Mouse (Mus musculus) ES-Bruce4 (cell line): ENCODE results near the gene Dab1. TPM values are rescaled to one million over a fixed set of nuclear protein-coding genes. Genes with fewer than 3 reads are reported as not detected.

Experiments used
- H3K27ac ChIP-seq: 2 replicates; pipeline ENCODE4 v1.5.1; 2012; ENCODE audit warnings: low read length, inconsistent platforms; ENCODE audit not compliant: insufficient read depth
- H3K27me3 ChIP-seq: 2 replicates; pipeline ENCODE4 v1.6.1; 2012; ENCODE audit warnings: mild to moderate bottlenecking, low read length, inconsistent platforms; ENCODE audit not compliant: control insufficient read depth, poor library complexity, insufficient read depth, severe bottlenecking
- H3K36me3 ChIP-seq: 2 replicates; pipeline ENCODE4 v1.6.1; 2012; ENCODE audit warnings: inconsistent platforms, mild to moderate bottlenecking, low read length, moderate library complexity; ENCODE audit not compliant: control insufficient read depth, poor library complexity, insufficient read depth, severe bottlenecking
- H3K4me1 ChIP-seq: one replicate; pipeline ENCODE4 v1.8.1; 2011; ENCODE audit warnings: low read length; ENCODE audit not compliant: control insufficient read depth, insufficient read depth
- H3K4me3 ChIP-seq: 2 replicates; pipeline ENCODE4 v1.5.1; 2011; ENCODE audit warnings: low read depth, mild to moderate bottlenecking, low read length
- H3K9ac ChIP-seq: 2 replicates; pipeline ENCODE4 v1.6.1; 2012; ENCODE audit warnings: low read depth, mild to moderate bottlenecking, inconsistent platforms; ENCODE audit not compliant: poor library complexity, severe bottlenecking
- H3K9me3 ChIP-seq: replicated peaks from 2 replicates; pipeline ENCODE4 v1.6.1; 2012; ENCODE audit warnings: mild to moderate bottlenecking, low read length, inconsistent platforms; ENCODE audit not compliant: control insufficient read depth, poor library complexity, insufficient read depth, severe bottlenecking
- CTCF ChIP-seq: IDR thresholded peaks from one replicate; pipeline ENCODE4 v1.8.1; 2011; ENCODE audit warnings: low read depth, low read length
- EP300 ChIP-seq: IDR thresholded peaks from 2 replicates; pipeline ENCODE4 v1.6.1; 2011; ENCODE audit warnings: low read depth, low read length; ENCODE audit not compliant: insufficient read depth
- POLR2A ChIP-seq: IDR thresholded peaks from one replicate; pipeline ENCODE4 v1.8.1; 2011; ENCODE audit warnings: low read length; ENCODE audit not compliant: insufficient read depth
- polyA plus RNA-seq: library from polyadenylated mRNA; stranded (reverse); fragments of >200 nt; gene quantifications from 2 replicates; pipeline ENCODE4 v1.2.4, GENCODE M21; 2011; ENCODE audit warnings: low read depth; ENCODE audit not compliant: missing spikeins, insufficient read depth, insufficient read length

The Dab1 gene
- polyA plus RNA-seq, 1 experiment: 4.8 TPM

DNA sequence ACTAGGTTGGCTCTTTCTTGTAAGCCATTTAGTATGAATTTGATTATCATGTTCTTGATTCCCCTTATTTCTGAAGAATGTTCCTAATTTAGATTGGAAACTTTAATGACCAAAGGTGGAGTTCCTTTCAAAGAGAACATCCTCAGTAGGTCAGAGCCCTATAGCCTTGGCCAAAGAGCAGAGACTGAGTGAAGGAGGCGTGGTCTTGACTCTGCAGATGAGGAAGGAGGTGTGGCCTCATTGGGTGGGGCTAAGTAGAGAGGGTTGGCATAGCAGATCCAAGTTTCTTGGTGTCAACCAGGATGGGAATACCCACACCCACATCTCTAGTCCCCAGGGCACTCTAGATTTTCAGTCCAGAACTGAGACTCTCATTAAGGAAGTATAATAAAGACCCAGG is 846.4 kb downstream of the Dab1 start:
- no peaks in the 10 kb centered on the region for H3K36me3 ChIP-seq
- no peaks in the 10 kb centered on the region for H3K4me1 ChIP-seq
- H3K27ac ChIP-seq: no peak overlapping the region
- TF ChIP-seq CTCF (no peak), POLR2A (no peak), EP300 (no peak)
- H3K9ac ChIP-seq: no peak overlapping the region
- H3K27me3 ChIP-seq: no peaks in the 10 kb centered on the region
- no peak overlapping the region for H3K4me3 ChIP-seq
- no peaks in the 10 kb centered on the region for H3K9me3 ChIP-seq

DNA sequence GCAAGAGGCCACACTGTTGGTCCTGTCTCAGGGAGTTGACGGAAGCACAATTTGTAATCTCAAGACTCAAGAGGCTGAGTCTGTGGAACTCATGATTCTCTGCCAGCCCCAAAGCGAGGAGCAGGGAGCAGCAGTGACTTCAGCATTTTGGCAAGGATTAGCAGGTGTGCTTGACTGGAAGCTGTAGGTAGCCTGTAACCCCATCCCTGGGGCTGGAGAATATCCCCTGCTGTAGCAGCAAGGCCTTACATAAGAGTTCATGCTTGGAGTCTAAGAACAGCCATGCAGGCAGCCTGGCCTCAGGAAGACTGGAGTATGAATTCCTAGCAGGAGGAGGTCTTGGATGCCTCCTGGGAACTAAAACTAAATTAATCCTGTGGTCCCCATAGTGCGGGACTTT is 849.5 kb downstream of the Dab1 start:
- Histone ChIP-seq H3K9ac (no peak overlapping the region), H3K36me3 (no peaks in the 10 kb centered on the region), H3K9me3 (no peaks in the 10 kb centered on the region), H3K4me3 (no peak overlapping the region), H3K27ac (no peak overlapping the region), H3K4me1 (no peaks in the 10 kb centered on the region), H3K27me3 (no peaks in the 10 kb centered on the region)
- TF ChIP-seq EP300: no peak
- TF ChIP-seq POLR2A: no peak
- TF ChIP-seq CTCF: no peak

DNA sequence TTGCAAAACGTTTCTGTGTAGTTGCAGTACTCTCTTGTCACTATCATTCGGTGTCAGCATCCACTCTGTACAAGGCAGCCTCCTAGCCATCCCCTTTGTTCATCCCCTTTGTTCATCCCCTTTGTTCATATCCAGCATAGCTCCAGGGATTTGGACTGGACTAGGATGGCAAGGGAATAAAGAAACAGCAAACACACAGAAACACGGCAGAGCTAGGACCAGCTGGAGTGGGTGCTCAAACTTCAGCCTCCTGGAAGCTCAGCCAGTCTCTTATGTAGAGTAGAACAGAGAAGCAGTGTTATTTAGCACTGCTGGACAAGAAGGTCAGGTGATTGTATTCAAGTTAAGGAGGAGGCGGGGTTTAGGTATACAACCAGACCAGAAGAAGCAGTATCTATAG is 853.8 kb downstream of the Dab1 start:
- H3K4me3 ChIP-seq: no peak overlapping the region
- no peak overlapping the region for H3K27ac ChIP-seq

DNA sequence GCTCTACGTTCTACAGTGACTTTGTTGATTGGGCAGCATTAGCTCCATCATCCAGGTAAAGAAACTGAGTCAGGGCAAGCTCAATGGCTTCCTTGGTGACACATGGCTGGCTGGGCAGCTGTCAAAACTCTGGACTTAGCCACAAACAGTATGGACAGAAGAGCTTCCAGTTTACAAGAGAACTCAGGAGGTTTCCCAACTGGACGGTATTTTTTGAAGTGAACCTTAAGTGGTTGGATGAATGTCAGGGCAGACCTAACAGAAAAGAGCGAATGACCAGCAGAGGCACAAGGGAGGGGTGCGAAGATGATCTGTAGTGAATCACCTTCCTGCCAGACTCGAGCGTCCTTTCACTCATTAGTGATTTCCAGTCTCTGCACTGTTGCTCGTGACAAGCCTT is 857.7 kb downstream of the Dab1 start:
- no peaks in the 10 kb centered on the region for H3K9me3 ChIP-seq
- TF ChIP-seq EP300 (no peak), POLR2A (no peak), CTCF (no peak)
- no peak overlapping the region for H3K9ac ChIP-seq
- no peak overlapping the region for H3K4me3 ChIP-seq
- no peaks in the 10 kb centered on the region for H3K36me3 ChIP-seq
- H3K27ac ChIP-seq: no peak overlapping the region
- H3K27me3 ChIP-seq: no peaks in the 10 kb centered on the region
- H3K4me1 ChIP-seq: no peaks in the 10 kb centered on the region

More for the DNA sequence above, 853.8 kb downstream of the Dab1 start:
- Histone ChIP-seq H3K4me1 (no peaks in the 10 kb centered on the region), H3K36me3 (no peaks in the 10 kb centered on the region), H3K27me3 (no peaks in the 10 kb centered on the region), H3K9me3 (no peaks in the 10 kb centered on the region), H3K9ac (no peak overlapping the region)
- TF ChIP-seq EP300 (no peak), POLR2A (no peak), CTCF (no peak)

DNA sequence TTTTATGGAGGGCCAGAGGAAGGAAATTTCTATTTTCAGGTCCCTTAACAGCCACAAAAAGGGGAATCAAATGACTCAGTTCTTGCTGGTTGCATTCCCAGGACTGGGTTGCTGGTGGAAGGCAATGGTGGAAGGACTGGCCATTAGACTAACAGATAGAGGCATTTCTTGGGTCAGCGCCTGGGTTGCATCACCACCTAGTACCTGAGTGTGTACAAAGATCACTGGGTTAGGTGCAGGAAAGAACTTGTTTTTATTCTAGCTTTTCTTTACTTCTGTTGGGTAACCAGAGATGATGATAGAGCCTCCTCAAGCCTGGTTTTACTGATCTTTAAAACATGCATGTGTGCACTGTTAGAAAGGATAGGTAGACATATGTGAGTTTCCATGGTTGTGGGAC is 864.8 kb downstream of the Dab1 start:
- H3K9ac ChIP-seq: no peak overlapping the region
- H3K4me3 ChIP-seq: no peak overlapping the region
- no peaks in the 10 kb centered on the region for H3K27me3 ChIP-seq
- H3K4me1 ChIP-seq: no peaks in the 10 kb centered on the region
- no peaks in the 10 kb centered on the region for H3K36me3 ChIP-seq
- H3K27ac ChIP-seq: no peak overlapping the region
- no peaks in the 10 kb centered on the region for H3K9me3 ChIP-seq
- TF ChIP-seq POLR2A (no peak), CTCF (no peak), EP300 (no peak)

DNA sequence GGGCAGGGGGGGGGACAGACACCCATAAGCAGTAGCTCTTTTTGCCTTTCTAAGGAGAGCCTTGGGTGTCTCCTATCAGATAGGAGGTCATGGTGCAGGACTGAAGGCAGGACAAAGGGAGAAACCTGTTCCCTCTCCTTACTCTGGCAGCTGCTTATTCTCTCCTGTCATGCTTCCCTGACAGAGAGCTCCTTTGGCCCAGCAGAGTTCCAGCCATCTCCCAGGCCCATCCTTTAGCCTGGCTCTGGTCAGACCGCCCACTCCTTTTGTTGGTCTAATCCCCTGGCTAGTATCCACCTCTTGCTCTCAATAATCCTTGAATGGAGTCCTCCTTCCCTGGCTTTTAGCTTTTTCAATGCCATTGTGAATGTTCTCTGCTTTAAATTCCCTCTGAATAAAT is 878.1 kb downstream of the Dab1 start:
- Histone ChIP-seq H3K4me1 (no peaks in the 10 kb centered on the region), H3K9me3 (no peaks in the 10 kb centered on the region), H3K9ac (no peak overlapping the region), H3K4me3 (no peak overlapping the region), H3K27ac (no peak overlapping the region), H3K36me3 (no peaks in the 10 kb centered on the region), H3K27me3 (no peaks in the 10 kb centered on the region)
- TF ChIP-seq CTCF (no peak), POLR2A (no peak), EP300 (no peak)
